Comparison of ENCODE assay signal across 29 mouse cellular contexts in the genomic region with DNA sequence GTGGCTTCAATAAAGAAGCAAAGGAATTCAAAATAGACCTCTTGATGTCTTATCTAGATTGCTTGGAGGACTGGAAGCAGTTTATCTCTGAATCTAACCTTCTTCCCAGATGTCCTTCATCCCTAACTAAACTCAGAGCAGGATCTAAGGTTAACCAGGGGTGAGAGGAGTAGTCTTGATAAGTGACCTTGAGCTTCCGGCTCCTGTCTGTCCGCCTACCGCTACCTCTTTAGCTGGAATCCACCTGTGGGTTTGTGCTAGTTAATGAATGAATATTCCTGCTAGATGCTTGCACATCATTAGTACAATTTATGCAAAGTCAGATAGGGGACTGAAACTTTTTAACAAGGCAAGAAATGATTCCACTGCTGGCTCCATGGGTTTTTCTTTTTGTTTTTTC. TPM values are rescaled to one million over a fixed set of nuclear protein-coding genes. Genes with fewer than 3 reads are reported as not detected.
DNase-seq lines count a peak whose midpoint lies in the region; ATAC-seq and TF ChIP-seq lines count a peak whose summit lies in the region.
"Had no signal": no experiment of that assay in that cellular context is flagged by ENCODE, and none has a peak within 500 bp of the region (broad histone marks: within the 10 kb centered on the region; RNA-seq: fewer than 3 reads in every experiment).

No protein-coding gene starts in this region.

- no peaks in the 10 kb centered on the region for H3K4me1 ChIP-seq in kidney, embryonic 14.5 days (ENCODE audit: control insufficient read depth, insufficient read depth, low read length)
- H3K4me1 ChIP-seq in ES-E14 (ENCODE audit: control insufficient read depth in 2 of 2, insufficient read depth in 2 of 2, low read length in 2 of 2, poor library complexity in 1 of 2): peaks cover 3 to 4% of the 10 kb centered on the region in 2 experiments
- H3K4me1 ChIP-seq: embryonic facial prominence, embryonic 12.5 days had no signal

- no peaks in the 10 kb centered on the region for H3K36me3 ChIP-seq in kidney, embryonic 14.5 days (ENCODE audit: control insufficient read depth, insufficient read depth, low read length)
- no peaks in the 10 kb centered on the region for H3K36me3 ChIP-seq in ES-E14 (ENCODE audit: control insufficient read depth, insufficient read depth, low read length, poor library complexity, severe bottlenecking)
- H3K36me3 ChIP-seq: embryonic facial prominence, embryonic 12.5 days; embryonic facial prominence, embryonic 15.5 days; forebrain, embryonic 12.5 days; forebrain, embryonic 15.5 days; heart, embryonic 12.5 days; heart, embryonic 15.5 days; hindbrain, embryonic 10.5 days had no signal

- in situ Hi-C loops in ES-E14 (cut with MboI; ENCODE audit: low sequenced_read_pairs in 2 of 2, unreplicated experiment in 2 of 2): no loop called here

- 64% methylated on average over 3 of the region's 3 CpGs for WGBS in kidney, embryonic 14.5 days

- peak; percentile 30 to 48 for DNase-seq in kidney, adult 8-10 months
- no peak for DNase-seq in kidney, postnatal 10 days
- peak; percentile 21 to 34 for DNase-seq in kidney, postnatal 36 days
- DNase-seq in ES-E14 (ENCODE audit: low read depth, low spot score): no peak
- DNase-seq in yolk sac, embryonic 10.5 days (ENCODE audit: low spot score): peak; percentile 32
- no peak for DNase-seq in cerebellum, adult 11-12 months
- DNase-seq: adrenal gland, postnatal 10 days; adrenal gland, postnatal 36 days; cerebellum, adult 2 months; cerebellum, adult 9-11 months; cerebellum, postnatal 25 days; gastrocnemius, postnatal 25 days; heart, adult 18-20 months; heart, postnatal 10 days; heart, postnatal 36 days had no signal

- no peaks in the 10 kb centered on the region for H3K9me3 ChIP-seq in kidney, embryonic 14.5 days (ENCODE audit: control insufficient read depth, low read length)
- no peaks in the 10 kb centered on the region for H3K9me3 ChIP-seq in ES-E14 (ENCODE audit: control insufficient read depth, insufficient read depth, low read depth, low read length)
- H3K9me3 ChIP-seq: embryonic facial prominence, embryonic 12.5 days; embryonic facial prominence, embryonic 15.5 days; forebrain, embryonic 12.5 days; heart, embryonic 12.5 days; heart, embryonic 15.5 days; hindbrain, embryonic 10.5 days had no signal

- no peak overlapping the region for H3K4me3 ChIP-seq in kidney, embryonic 14.5 days (ENCODE audit: low read length)
- no peak overlapping the region for H3K4me3 ChIP-seq in ES-E14 (ENCODE audit: insufficient read depth in 1 of 2, low read depth in 1 of 2, low read length in 2 of 2, poor library complexity in 1 of 2, severe bottlenecking in 1 of 2)
- H3K4me3 ChIP-seq: embryonic facial prominence, embryonic 12.5 days; embryonic facial prominence, embryonic 15.5 days; erythroblast, embryonic 14.5 days; forebrain, embryonic 12.5 days; forebrain, embryonic 15.5 days; heart, embryonic 12.5 days; heart, embryonic 15.5 days; hindbrain, embryonic 10.5 days had no signal

- no peaks in the 10 kb centered on the region for H3K27me3 ChIP-seq in kidney, embryonic 14.5 days (ENCODE audit: control insufficient read depth, insufficient read depth, low read length)
- H3K27me3 ChIP-seq: embryonic facial prominence, embryonic 12.5 days; embryonic facial prominence, embryonic 15.5 days; forebrain, embryonic 12.5 days; forebrain, embryonic 15.5 days; heart, embryonic 12.5 days; heart, embryonic 15.5 days had no signal

- ATAC-seq in kidney, embryonic 14.5 days (ENCODE audit: low FRiP score, low TSS enrichment): no peak
- ATAC-seq in erythroblast, adult 5-6 weeks (replicated peaks; ENCODE audit: low FRiP score, poor library complexity, severe bottlenecking): no peak
- ATAC-seq: CD4-positive, CD25-positive, alpha-beta regulatory T cell, adult 4 months; forebrain, embryonic 15.5 days; hindbrain, postnatal 0 days had no signal

- H3K4me2 ChIP-seq in kidney, embryonic 14.5 days (replicated peaks; ENCODE audit: low read depth, low read length): no peak overlapping the region
- H3K4me2 ChIP-seq: embryonic facial prominence, embryonic 12.5 days; embryonic facial prominence, embryonic 15.5 days; forebrain, embryonic 12.5 days; forebrain, embryonic 15.5 days; heart, embryonic 12.5 days; heart, embryonic 15.5 days; hindbrain, embryonic 14.5 days had no signal

- no peak overlapping the region for H3K9ac ChIP-seq in kidney, embryonic 14.5 days (ENCODE audit: low read depth, low read length)
- H3K9ac ChIP-seq in ES-E14 (ENCODE audit: insufficient read depth, low read depth, low read length, poor library complexity, severe bottlenecking): no peak overlapping the region
- H3K9ac ChIP-seq: embryonic facial prominence, embryonic 12.5 days; embryonic facial prominence, embryonic 15.5 days; forebrain, embryonic 12.5 days; forebrain, embryonic 15.5 days; heart, embryonic 12.5 days; heart, embryonic 15.5 days; hindbrain, embryonic 14.5 days had no signal

- H3K27ac ChIP-seq in kidney, embryonic 14.5 days (ENCODE audit: low read depth, low read length): no peak overlapping the region
- H3K27ac ChIP-seq in ES-E14 (ENCODE audit: insufficient read depth, low read depth, low read length, poor library complexity, severe bottlenecking): peak overlapping the region; percentile 9; the same call in 1 of the 2 replicates
- H3K27ac ChIP-seq: embryonic facial prominence, embryonic 12.5 days; embryonic facial prominence, embryonic 15.5 days; forebrain, embryonic 12.5 days; forebrain, embryonic 15.5 days; heart, embryonic 15.5 days; hindbrain, embryonic 10.5 days; hindbrain, embryonic 14.5 days; hindbrain, postnatal 0 days had no signal

TF ChIP-seq in ES-E14, 5 proteins besides CTCF, POLR2A, EP300 and RAD21:
- TF ChIP-seq CHD2 (IDR thresholded peaks at IDR 0.05; ENCODE audit: low read depth, low read length) (no peak), ZNF384 (IDR thresholded peaks at IDR 0.05; ENCODE audit: low read depth, low read length) (no peak), ZC3H11A (IDR thresholded peaks at IDR 0.05; ENCODE audit: borderline replicate concordance, low read depth, low read length) (no peak), HCFC1 (IDR thresholded peaks at IDR 0.05; ENCODE audit: borderline replicate concordance, insufficient read depth, low read length) (no peak), MAFK (IDR thresholded peaks at IDR 0.05; ENCODE audit: insufficient read depth, low read depth, low read length) (no peak)

RNA-seq across cellular contexts. Expression of gene Spry2, which starts 4.2 kb away (rescaled TPM):
- polyA plus RNA-seq in kidney, embryonic 14.5 days (2014; fragmentation: Nextera tagmentation; extraction: Ambion mirVana): 56.3 and 77.5 TPM in 2 replicates
- 49.5 and 69.0 TPM in 2 replicates for total RNA-seq in ES-E14 (2012; rRNA removed)
- total RNA-seq in erythroblast, adult 5-6 weeks (2015; ENCODE audit: low replicate concordance): 2.5 and 3.7 TPM in 2 replicates
- total RNA-seq in erythroblast, adult 5-6 weeks (2017; ENCODE audit: low replicate concordance): 1.8 and 2.8 TPM in 2 replicates
- total RNA-seq: MEL had no signal
- polyA plus RNA-seq: erythroblast, embryonic 14.5 days had no signal

Comparison
In these comparisons a context has a peak if more than half of its experiments do, and no peak if none do; other contexts are left out.
1. DNase-seq: peak in kidney, adult 8-10 months (2 of 2), kidney, postnatal 36 days (2 of 2) and yolk sac, embryonic 10.5 days (single experiment); none in kidney, postnatal 10 days (single experiment), ES-E14 (single experiment) and cerebellum, adult 11-12 months (single experiment).
2. RNA of gene Spry2, which starts 4.2 kb away (total RNA-seq): 49.5 to 69.0 TPM in ES-E14; 1.8 to 3.7 TPM in erythroblast, adult 5-6 weeks; every median in the first group is over 10 times any median in the second.